Mouse (Mus musculus) MEL (cell line): ENCODE measurements around the gene St13. TPM values are rescaled to one million over a fixed set of nuclear protein-coding genes. Genes with fewer than 3 reads are reported as not detected.

Experiments
- DNase-seq: peaks from one replicate; pipeline ENCODE4 v3.0.0; 2011; ENCODE audit warnings: low read depth, low spot score
- H3K27ac ChIP-seq: 2 replicates; pipeline ENCODE4 v1.5.1; 2012; ENCODE audit warnings: low read depth, mild to moderate bottlenecking, control low read depth, low read length, moderate library complexity; ENCODE audit not compliant: control insufficient read depth
- H3K27me3 ChIP-seq, 2 experiments: fragments of 150-350 bp in 1 of 2; sonication (generic) in 1 of 2; 2 replicates each; pipeline ENCODE4 v1.6.1; 2012; ENCODE audit warnings: low read length in 2 of 2, mild to moderate bottlenecking in 2 of 2, improper control_type of control experiment in 1 of 2, moderate library complexity in 1 of 2; ENCODE audit not compliant: insufficient read depth in 2 of 2, control insufficient read depth in 1 of 2
- H3K36me3 ChIP-seq, 2 experiments: 2 replicates each; pipeline ENCODE4 v1.6.1; 2012 to 2014; ENCODE audit warnings: low read length in 2 of 2, improper control_type of control experiment in 1 of 2, inconsistent platforms in 1 of 2, mild to moderate bottlenecking in 1 of 2; ENCODE audit not compliant: insufficient read depth in 2 of 2, control insufficient read depth in 1 of 2
- H3K4me1 ChIP-seq, 2 experiments: fragments of 150-350 bp in 1 of 2; sonication (generic) in 1 of 2; 2 replicates each; pipeline ENCODE4 v1.6.1; 2012; ENCODE audit warnings: low read length in 2 of 2, improper control_type of control experiment in 1 of 2, mild to moderate bottlenecking in 1 of 2; ENCODE audit not compliant: insufficient read depth in 2 of 2, control insufficient read depth in 1 of 2
- H3K4me3 ChIP-seq, 2 experiments: fragments of 150-350 bp in 1 of 2; sonication (generic) in 1 of 2; 2 replicates each; pipeline ENCODE4 v1.5.1; 2012; ENCODE audit warnings: low read depth in 2 of 2, low read length in 2 of 2, mild to moderate bottlenecking in 2 of 2, moderate library complexity in 2 of 2, control low read depth in 1 of 2, improper control_type of control experiment in 1 of 2; ENCODE audit not compliant: control insufficient read depth in 1 of 2, insufficient read depth in 1 of 2
- H3K79me2 ChIP-seq: 2 replicates; pipeline ENCODE4 v1.6.1; 2012; ENCODE audit warnings: mild to moderate bottlenecking, low read length, moderate library complexity; ENCODE audit not compliant: control insufficient read depth, poor library complexity, insufficient read depth
- H3K9ac ChIP-seq: 2 replicates; pipeline ENCODE4 v1.6.1; 2012; ENCODE audit warnings: low read depth, mild to moderate bottlenecking, control low read depth, low read length, moderate library complexity; ENCODE audit not compliant: control insufficient read depth, poor library complexity, severe bottlenecking
- H3K9me3 ChIP-seq: fragments of 150-350 bp; sonication (generic); replicated peaks from 2 replicates; pipeline ENCODE4 v1.6.1; 2012; ENCODE audit warnings: mild to moderate bottlenecking, low read length, improper control_type of control experiment, moderate library complexity; ENCODE audit not compliant: insufficient read depth
- BHLHE40 ChIP-seq: IDR thresholded peaks from 2 replicates; pipeline ENCODE4 v1.6.1; 2012; ENCODE audit warnings: low read depth, mild to moderate bottlenecking, inconsistent platforms, low read length, improper control_type of control experiment, borderline replicate concordance
- CHD1 ChIP-seq: IDR thresholded peaks from 2 replicates; pipeline ENCODE4 v1.6.1; 2012; ENCODE audit warnings: low read depth, mild to moderate bottlenecking, inconsistent platforms, low read length, improper control_type of control experiment
- CTCF ChIP-seq, 3 experiments: IDR thresholded peaks in 2 of 3; conservative IDR thresholded peaks in 1 of 3; 2 replicates each; pipeline ENCODE4 v1.5.1; 2011 to 2012; ENCODE audit warnings: low read length in 3 of 3, low read depth in 2 of 3, mild to moderate bottlenecking in 2 of 3, improper control_type of control experiment in 1 of 3, inconsistent platforms in 1 of 3, mixed read lengths in 1 of 3, moderate library complexity in 1 of 3; ENCODE audit not compliant: control insufficient read depth in 1 of 3, insufficient read depth in 1 of 3, poor library complexity in 1 of 3, severe bottlenecking in 1 of 3
- E2F4 ChIP-seq: IDR thresholded peaks from 2 replicates; pipeline ENCODE4 v1.6.1; 2011; ENCODE audit warnings: low read depth, low read length, improper control_type of control experiment, borderline replicate concordance
- GABPA ChIP-seq: IDR thresholded peaks from 2 replicates; pipeline ENCODE4 v1.6.1; 2012; ENCODE audit warnings: low read depth, mild to moderate bottlenecking, inconsistent platforms, low read length, improper control_type of control experiment, moderate library complexity
- GATA1 ChIP-seq: IDR thresholded peaks from 2 replicates; pipeline ENCODE4 v1.6.1; 2011; ENCODE audit warnings: low read depth, low read length, improper control_type of control experiment
- MAFK ChIP-seq: IDR thresholded peaks from 2 replicates; pipeline ENCODE4 v1.6.1; 2011; ENCODE audit warnings: low read depth, mild to moderate bottlenecking, low read length, improper control_type of control experiment, borderline replicate concordance
- MAX ChIP-seq: IDR thresholded peaks from 2 replicates; pipeline ENCODE4 v1.6.1; 2011; ENCODE audit warnings: low read length, improper control_type of control experiment
- MEF2A ChIP-seq: IDR thresholded peaks from 2 replicates; pipeline ENCODE4 v1.6.1; 2014; ENCODE audit warnings: low read depth, mild to moderate bottlenecking, inconsistent platforms, low read length, improper control_type of control experiment; ENCODE audit not compliant: poor library complexity, insufficient replicate concordance, severe bottlenecking; ENCODE audit errors: extremely low read depth
- POLR2A ChIP-seq, 2 experiments: IDR thresholded peaks; 2 replicates each; pipeline ENCODE4 v1.6.1; 2011 to 2012; ENCODE audit warnings: low read length in 2 of 2, mild to moderate bottlenecking in 2 of 2, control low read depth in 1 of 2, improper control_type of control experiment in 1 of 2, low read depth in 1 of 2, moderate library complexity in 1 of 2; ENCODE audit not compliant: control insufficient read depth in 1 of 2, insufficient read depth in 1 of 2, poor library complexity in 1 of 2
- POLR2AphosphoS5 ChIP-seq: IDR thresholded peaks from 2 replicates; pipeline ENCODE4 v1.6.1; 2012; ENCODE audit warnings: low read depth, borderline replicate concordance, mild to moderate bottlenecking, inconsistent platforms, low read length, moderate library complexity, mixed read lengths
- RAD21 ChIP-seq: IDR thresholded peaks from 2 replicates; pipeline ENCODE4 v1.6.1; 2011; ENCODE audit warnings: mild to moderate bottlenecking, low read depth, low read length, improper control_type of control experiment
- RCOR1 ChIP-seq: IDR thresholded peaks from 2 replicates; pipeline ENCODE4 v1.6.1; 2012; ENCODE audit warnings: low read depth, mild to moderate bottlenecking, inconsistent platforms, low read length, improper control_type of control experiment
- SIN3A ChIP-seq: IDR thresholded peaks from 2 replicates; pipeline ENCODE4 v1.6.1; 2012; ENCODE audit warnings: low read length, improper control_type of control experiment, inconsistent platforms
- SMC3 ChIP-seq: IDR thresholded peaks from 2 replicates; pipeline ENCODE4 v1.6.1; 2011; ENCODE audit warnings: low read depth, low read length, improper control_type of control experiment
- TAL1 ChIP-seq: IDR thresholded peaks from 2 replicates; pipeline ENCODE4 v1.6.1; 2012; ENCODE audit warnings: mild to moderate bottlenecking, inconsistent platforms, low read length, moderate library complexity, mixed read lengths
- UBTF ChIP-seq: IDR thresholded peaks from 2 replicates; pipeline ENCODE4 v1.6.1; 2012; ENCODE audit warnings: low read depth, mild to moderate bottlenecking, inconsistent platforms, low read length, improper control_type of control experiment, moderate library complexity, borderline replicate concordance; ENCODE audit not compliant: insufficient read depth
- ZMIZ1 ChIP-seq: IDR thresholded peaks from 2 replicates; pipeline ENCODE4 v1.6.1; 2012; ENCODE audit warnings: low read depth, mild to moderate bottlenecking, inconsistent platforms, low read length, improper control_type of control experiment, moderate library complexity
- ZNF384 ChIP-seq: IDR thresholded peaks from 2 replicates; pipeline ENCODE4 v1.6.1; 2012; ENCODE audit warnings: low read depth, mild to moderate bottlenecking, inconsistent platforms, low read length, improper control_type of control experiment
- polyA plus RNA-seq, 2 experiments: library from polyadenylated mRNA; stranded (reverse) in 1 of 2; unstranded in 1 of 2; fragments of >175 nt in 1 of 2; fragments of >200 nt in 1 of 2; gene quantifications; 2 replicates each; pipeline versions ENCODE4 v1.2.1 to v1.2.4; 2012; ENCODE audit warnings: low replicate concordance in 2 of 2, low read depth in 1 of 2; ENCODE audit not compliant: insufficient read length in 2 of 2, insufficient read depth in 1 of 2, missing spikeins in 1 of 2
- total RNA-seq: library from RNA; depleted of rRNA; stranded (reverse); fragments of 300-350 nt; gene quantifications from 2 replicates; pipeline ENCODE4 v1.2.3, GENCODE M21; 2012

The St13 gene
- total and polyA plus RNA-seq, 3 experiments: 191 to 423 TPM; not detected in 1

DNA sequence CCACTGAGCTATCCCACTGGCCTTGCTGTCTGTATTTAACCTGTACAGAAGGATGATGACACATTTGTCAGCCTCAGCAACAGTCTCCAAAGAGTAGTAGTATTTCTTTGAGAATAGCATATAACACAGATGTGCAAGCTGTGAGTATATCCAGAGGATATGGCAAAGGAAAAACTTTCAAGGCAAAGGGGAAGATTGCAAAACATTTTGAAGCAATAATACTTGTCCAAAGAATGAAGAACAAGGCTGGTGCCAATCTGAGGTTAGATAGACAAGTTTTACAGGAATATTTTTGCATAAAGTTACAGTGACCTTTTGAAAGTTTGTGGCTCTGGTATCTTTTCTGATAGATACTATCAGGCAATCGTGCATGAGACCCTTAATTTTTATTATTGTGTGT is 31.3 kb upstream of the St13 start:
- peaks cover 0 to 6% of the 10 kb centered on the region in 2 experiments; a peak in 2 of 4 replicates for H3K36me3 ChIP-seq

DNA sequence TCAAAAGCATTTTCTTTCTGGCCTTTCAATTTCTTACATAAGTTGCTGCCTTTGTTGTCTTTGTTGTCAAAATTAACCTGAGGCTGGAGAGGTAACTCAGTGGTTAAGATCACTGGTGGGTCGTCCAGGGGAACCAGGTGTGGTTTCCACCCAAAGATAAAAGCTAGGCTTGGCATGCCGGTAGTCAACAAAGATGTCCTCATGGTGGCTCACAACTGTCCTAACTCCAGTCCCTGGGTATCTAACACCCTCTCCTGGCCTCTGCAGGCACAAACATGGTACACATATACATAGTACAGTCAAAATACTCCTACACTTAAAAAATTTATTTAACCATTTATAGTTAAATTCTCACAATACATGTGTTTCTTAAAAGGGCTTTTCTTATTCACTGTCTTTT is 28.1 kb upstream of the St13 start:
- no peaks in the 10 kb centered on the region for H3K27me3 ChIP-seq
- no peak overlapping the region for H3K9ac ChIP-seq
- no peak overlapping the region for H3K27ac ChIP-seq
- H3K4me1 ChIP-seq: peaks cover 4 to 7% of the 10 kb centered on the region in 2 experiments; a peak in 3 of 4 replicates
- peaks cover 0 to 6% of the 10 kb centered on the region in 2 experiments; a peak in 2 of 4 replicates for H3K36me3 ChIP-seq
- H3K9me3 ChIP-seq: no peaks in the 10 kb centered on the region
- DNase-seq: no peak
- H3K79me2 ChIP-seq: no peaks in the 10 kb centered on the region
- TF ChIP-seq POLR2A (IDR thresholded peaks at IDR 0.05; ENCODE audit: control insufficient read depth in 1 of 2, insufficient read depth in 1 of 2, low read depth in 1 of 2, low read length in 2 of 2, poor library complexity in 1 of 2) (no peak), SMC3 (no peak), SIN3A (no peak), RAD21 (no peak), MAX (no peak), BHLHE40 (no peak), MAFK (no peak), UBTF (no peak)
- TF ChIP-seq, all 39 proteins: peak for 0
- H3K4me3 ChIP-seq: no peak overlapping the region

More for the DNA sequence above, 31.3 kb upstream of the St13 start:
- H3K4me1 ChIP-seq: no peaks in the 10 kb centered on the region
- H3K9me3 ChIP-seq: no peaks in the 10 kb centered on the region
- no peak overlapping the region for H3K9ac ChIP-seq
- TF ChIP-seq POLR2A (IDR thresholded peaks at IDR 0.05; ENCODE audit: control insufficient read depth in 1 of 2, insufficient read depth in 1 of 2, low read depth in 1 of 2, low read length in 2 of 2, poor library complexity in 1 of 2): no peak
- no peak for TF ChIP-seq GABPA
- TF ChIP-seq ZMIZ1: no peak
- TF ChIP-seq MEF2A: no peak
- TF ChIP-seq GATA1: no peak
- TF ChIP-seq CTCF (IDR thresholded peaks at IDR 0.05 in 2 of 3, conservative IDR thresholded peaks at IDR 0.05 in 1 of 3; ENCODE audit: control insufficient read depth in 1 of 3, insufficient read depth in 1 of 3, low read depth in 2 of 3, low read length in 3 of 3, poor library complexity in 1 of 3, severe bottlenecking in 1 of 3): no peak
- no peak for TF ChIP-seq E2F4
- no peak for TF ChIP-seq ZNF384
- no peak for TF ChIP-seq POLR2AphosphoS5
- no peak for TF ChIP-seq RCOR1
- TF ChIP-seq TAL1: no peak
- TF ChIP-seq UBTF: no peak
- TF ChIP-seq CHD1: no peak
- no peak for TF ChIP-seq MAFK
- TF ChIP-seq, all 39 proteins: peak for 0
- H3K27me3 ChIP-seq: no peaks in the 10 kb centered on the region
- H3K79me2 ChIP-seq: no peaks in the 10 kb centered on the region
- no peak for DNase-seq
- no peak overlapping the region for H3K4me3 ChIP-seq
- no peak overlapping the region for H3K27ac ChIP-seq
